Mouse (Mus musculus): ENCODE measurements around the gene Mllt10.

Mllt10 gene

GRCm38 (mm10) chr2:18055016-18055928, at the start of gene Mllt10:
Mllt10 (plus strand) TSS chr2:18055237.
- peak in 1 of 2 experiments; percentile 37 for DNase-seq

DNA sequence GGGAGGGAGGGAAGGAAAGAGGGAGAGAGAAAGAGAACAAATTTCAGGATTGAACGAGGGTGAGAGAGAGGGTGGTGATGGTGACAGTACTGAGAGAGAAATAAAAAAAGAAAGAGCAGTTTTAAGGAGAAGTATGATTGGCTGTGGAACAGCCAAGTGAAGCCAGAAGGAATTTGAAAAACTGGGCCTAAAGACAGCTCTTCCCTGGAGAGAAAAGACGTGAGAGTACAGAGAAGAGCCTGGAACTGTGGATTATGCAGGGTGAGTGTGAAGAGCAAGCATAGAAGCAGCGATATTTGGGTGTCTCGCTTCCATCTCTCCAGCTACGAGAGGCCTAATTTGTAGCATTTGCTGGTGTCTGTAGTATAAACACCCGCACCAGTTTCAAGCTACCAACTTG, 43.8 kb upstream of the Mllt10 start:
- no peak for DNase-seq

- DNase-seq = no peak
Measured at GRCm38 (mm10) chr2:18012866-18013265, 42.2 kb upstream of the Mllt10 start.

- no peak for DNase-seq
Measured at GRCm38 (mm10) chr2:18015581-18015980, 39.5 kb upstream of the Mllt10 start.

DNA sequence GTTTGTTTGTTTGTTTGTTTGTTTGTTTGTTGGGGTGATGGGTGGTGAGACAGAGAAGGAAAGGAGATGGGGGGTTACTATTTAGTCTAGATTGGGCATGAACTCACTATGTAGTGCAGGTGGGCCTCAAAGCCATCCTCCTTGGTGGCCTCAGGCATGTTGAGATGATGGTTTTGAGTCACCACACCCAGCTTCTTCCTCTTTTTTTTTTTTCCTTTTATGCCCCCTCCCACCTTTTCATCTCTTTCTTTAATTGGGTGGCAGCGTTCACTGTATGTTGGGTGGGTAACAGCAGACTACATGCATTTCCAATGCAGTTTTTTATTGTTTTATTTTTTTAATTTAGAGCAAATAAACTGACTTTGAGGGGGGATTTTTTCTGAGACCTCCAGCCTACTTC, 38.4 kb upstream of the Mllt10 start:
- DNase-seq = no peak

GRCm38 (mm10) chr2:18017321-18017720, 37.7 kb upstream of the Mllt10 start:
- DNase-seq = no peak

- DNase-seq = no peak
Measured at GRCm38 (mm10) chr2:18019122-18019521, 35.9 kb upstream of the Mllt10 start.

- no peak for DNase-seq
Measured at GRCm38 (mm10) chr2:18022886-18023285, 32.2 kb upstream of the Mllt10 start.

- no peak for DNase-seq
Measured at GRCm38 (mm10) chr2:18025116-18025515, 29.9 kb upstream of the Mllt10 start.

GRCm38 (mm10) chr2:18025781-18026115, 29.3 kb upstream of the Mllt10 start:
- DNase-seq = no peak

DNA sequence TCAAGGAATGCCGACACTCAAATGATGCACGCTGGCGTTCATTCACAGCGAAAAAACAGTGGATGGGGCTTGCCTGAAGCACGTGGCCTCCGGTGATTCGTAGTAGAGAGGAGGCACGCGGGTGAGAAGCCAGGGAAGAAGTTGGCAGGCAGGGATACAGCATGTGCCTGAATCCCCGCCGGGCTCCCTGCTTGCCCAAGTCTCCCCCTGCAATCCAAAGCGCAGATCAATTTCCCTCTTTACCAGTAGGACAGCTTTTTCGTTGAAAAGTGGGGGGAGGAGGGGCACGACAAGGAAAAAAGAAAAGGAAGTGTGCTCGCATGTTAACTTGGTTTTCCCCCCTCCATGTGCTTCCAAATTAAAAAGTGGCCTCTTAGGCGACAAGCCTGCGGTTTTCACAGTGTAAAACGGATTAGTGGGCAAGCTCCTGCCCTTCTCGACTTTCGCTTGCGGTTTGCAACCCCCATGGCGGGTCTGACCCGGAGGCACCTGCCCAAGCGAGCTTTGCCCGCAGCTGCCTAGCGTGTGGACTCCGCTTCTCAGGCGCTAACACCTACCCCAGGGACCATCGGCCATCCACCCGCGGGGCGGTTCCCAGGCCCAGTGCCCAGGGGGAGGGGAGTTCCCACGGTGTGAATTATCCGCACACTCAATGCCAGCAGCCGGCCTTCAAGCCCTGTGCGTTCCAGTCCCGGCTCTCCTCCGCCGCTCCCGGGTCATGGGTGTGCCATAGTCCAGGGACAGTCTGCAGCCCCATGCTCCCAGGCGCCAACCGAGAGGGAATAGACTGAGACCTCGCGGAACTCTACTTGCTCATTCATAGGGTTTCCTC, 28.7 kb upstream of the Mllt10 start:
- peak; percentile 60 to 69 for DNase-seq

DNA sequence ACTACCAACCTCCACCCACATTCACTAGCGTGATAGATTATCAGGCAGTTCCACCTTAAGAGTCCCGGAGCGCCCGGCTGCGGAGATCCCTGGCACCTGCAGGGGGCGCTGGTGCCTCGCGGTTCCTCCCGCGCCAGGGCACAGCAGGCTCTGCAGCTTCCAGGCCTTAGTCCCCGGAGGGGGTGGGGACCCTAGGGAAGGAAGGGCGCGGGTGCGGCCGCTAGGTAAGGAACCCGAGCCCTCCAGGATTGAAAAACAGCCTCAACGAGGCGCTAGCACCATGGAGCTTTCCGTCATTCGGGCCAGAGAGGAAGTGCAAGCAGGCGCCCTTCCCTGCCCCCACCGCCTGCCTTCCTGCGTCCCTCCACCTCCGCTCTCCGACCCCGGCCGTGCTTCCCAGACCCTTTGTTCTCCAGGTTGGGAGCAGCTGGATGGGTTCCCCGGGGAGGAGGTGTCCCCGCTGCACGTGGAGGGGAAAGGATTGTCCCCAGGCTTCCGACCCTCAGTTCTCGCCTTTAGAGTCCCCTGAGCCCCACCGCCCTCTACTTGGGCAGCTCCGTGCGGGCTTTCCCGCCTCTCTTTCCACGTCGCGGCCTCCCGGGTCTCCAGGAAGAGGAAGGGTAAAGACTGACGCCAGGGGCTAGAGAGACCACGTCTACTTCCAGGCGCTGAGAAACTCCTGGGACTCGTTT, 27.4 kb upstream of the Mllt10 start:
- peak; percentile 95 to 98 for DNase-seq

DNA sequence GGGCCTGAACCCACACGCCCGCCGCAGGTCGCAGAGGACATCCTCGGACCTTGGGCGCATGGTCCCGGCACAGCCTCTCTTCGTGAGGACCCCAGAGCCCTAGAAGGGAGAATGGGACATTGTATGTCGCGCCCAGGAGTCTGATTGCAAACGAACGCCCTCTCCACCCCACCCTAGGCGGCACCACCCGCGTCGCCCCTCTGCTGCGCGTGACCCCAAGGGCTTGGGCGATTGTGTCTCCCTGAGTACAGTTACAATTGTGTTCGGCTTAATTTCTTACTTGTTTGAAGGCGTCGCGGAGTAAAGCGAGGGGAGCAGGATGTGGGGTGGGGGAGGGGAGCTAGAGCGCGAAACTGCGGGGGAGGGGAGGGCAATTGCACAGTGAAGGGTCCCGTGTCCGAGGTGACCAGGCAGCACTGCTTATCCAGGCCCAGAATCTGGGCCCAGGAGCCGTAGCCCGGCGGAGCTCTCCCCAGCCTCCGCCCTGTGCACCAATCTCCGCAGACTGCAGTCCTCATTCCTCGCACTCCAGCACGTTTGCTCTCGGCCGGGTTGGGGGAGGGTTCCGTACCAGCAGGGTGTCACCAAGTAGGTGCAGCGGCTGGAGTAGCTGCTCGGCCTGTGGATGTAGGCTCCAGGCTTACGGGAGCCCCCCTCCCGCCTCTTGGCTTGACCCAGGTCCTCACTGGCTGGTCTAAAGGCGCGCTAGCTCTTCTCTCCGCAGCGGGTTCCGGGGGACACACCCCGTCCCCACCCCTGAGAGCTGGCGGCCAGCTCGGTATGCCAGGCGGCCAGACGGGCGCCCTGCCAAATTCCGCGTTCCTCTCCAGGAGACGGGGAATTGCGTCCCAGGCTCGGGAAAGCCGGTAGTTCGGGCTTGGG, 26.7 kb upstream of the Mllt10 start:
- DNase-seq = peak; percentile 95 to 97

- peak in 1 of 2 experiments; percentile 14 for DNase-seq
Measured at GRCm38 (mm10) chr2:18029656-18030055, 25.4 kb upstream of the Mllt10 start.

- DNase-seq = peak in 1 of 2 experiments; percentile 26
Measured at GRCm38 (mm10) chr2:18030581-18030980, 24.5 kb upstream of the Mllt10 start.

DNA sequence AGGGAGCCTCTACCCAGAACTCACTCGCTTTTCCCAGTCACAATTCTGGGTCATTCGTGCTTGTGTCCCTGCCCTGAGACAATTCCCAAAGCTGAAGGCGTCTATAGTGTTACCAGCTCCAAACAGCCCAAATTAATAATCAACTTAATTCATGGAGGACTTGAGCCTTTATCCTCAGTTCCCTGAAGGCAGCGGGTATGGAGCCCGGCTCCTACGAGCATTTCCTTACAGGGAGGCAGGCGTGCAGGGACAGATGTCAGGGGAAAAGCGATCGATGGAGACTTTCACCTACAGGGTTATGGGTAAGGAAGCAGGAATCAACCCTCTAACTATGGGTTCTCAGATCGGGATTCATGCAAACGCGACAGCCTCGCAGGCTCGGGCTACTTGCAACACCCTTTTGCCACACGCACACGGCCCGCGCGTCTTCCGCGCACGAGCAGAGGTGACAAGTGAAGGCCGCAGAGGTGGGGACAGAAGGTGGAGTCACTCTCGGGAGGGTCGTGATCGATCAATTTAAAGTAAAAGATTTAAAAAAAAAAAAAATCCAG, 23.7 kb upstream of the Mllt10 start:
- peak; percentile 53 to 67 for DNase-seq

DNA sequence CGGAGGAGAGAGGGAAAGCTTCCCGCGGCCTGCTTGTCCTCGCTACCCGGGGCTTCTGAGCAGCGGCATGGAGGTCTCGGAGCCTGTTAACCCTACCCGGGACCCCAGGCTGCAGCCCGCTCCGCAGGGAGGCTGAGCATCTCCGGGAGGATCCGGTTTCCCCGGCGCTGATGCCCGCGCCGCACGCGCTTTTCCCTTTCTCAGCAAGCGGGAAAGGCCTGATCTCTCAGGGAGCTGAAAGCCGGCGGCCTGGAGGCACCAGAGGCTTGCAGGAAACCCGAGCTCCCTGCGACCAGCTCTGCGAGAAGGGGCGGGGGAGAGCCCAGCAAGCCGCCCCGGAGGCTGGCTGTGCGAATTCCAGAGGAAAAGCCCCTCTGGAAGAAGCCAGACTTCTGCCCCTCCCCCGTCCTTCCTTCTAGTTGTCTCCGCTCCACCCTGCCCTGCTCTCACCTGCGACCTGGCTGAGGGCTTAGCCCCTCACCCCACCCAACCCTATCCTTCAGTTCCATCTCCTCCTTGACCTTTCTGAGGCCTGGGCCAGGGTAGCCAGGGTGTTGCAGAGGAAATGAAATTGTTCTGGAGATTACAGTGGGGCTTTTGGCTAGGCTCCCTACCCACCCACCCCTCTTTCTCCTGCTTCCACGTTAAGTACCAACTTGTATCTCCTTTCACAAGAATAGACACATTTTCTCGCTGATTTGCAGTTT, 23.1 kb upstream of the Mllt10 start:
- DNase-seq = peak; percentile 62 to 73

GRCm38 (mm10) chr2:18032538-18032895, 22.5 kb upstream of the Mllt10 start:
- DNase-seq = peak in 1 of 2 experiments; percentile 32

GRCm38 (mm10) chr2:18033166-18034108, 21.6 kb upstream of the Mllt10 start:
- DNase-seq = peak in 1 of 2 experiments; percentile 10

Measured in cerebellum, postnatal 14 days (tissue).